Mouse (Mus musculus): ENCODE data around the gene A230050P20Rik. TPM values are rescaled to one million over a fixed set of nuclear protein-coding genes. Genes with fewer than 3 reads are reported as not detected.
A peak's percentile ranks its signal among the peaks of the same experiment; 100 is the strongest.

Gene A230050P20Rik
- total RNA-seq, 1 experiment from 2014 or later, result 74.4 TPM

DNA sequence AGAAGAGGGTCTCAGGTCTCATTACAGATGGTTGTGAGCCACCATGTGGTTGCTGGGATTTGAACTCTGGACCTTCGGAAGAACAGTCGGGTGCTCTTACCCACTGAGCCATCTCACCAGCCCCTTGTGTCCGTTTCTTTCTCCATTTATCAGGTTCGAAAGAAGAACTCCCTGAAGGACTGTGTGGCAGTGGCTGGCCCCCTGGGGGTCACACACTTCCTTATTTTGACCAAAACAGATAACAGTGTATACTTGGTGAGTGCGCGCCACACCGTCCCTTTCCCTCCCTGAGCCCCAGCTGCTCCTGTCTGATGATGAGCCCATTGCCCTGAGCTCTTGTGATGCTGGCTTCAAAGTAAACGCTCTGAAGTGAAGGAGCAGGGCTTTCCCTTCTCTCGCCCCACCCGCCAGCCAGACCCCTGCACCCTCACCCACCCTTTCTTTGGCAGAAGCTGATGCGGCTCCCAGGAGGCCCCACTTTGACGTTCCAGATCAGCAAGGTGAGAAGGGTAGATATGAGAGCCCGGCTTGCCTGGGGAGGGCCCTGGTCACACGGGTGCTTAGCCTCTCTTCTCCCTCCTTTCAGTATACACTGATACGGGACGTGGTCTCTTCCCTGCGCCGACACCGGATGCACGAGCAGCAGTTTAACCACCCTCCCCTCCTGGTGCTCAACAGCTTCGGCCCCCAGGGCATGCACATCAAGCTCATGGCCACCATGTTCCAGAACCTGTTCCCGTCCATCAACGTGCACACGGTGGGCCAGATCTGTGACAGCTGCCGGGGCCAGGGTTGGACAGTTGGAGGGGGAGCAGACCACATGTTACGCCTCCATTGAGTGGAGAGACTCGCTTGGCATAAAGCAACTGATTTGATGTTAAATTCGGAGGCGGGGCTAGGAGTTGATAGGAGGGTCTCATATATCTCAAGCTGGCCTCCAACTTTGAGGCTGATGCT, 21.0 kb downstream of the A230050P20Rik start:
- no peak for ATAC-seq (replicated peaks in 1 of 2; ENCODE audit: insufficient read depth in 1 of 2, low FRiP score in 2 of 2, low TSS enrichment in 1 of 2, low read depth in 1 of 2, poor library complexity in 2 of 2, severe bottlenecking in 2 of 2)

DNA sequence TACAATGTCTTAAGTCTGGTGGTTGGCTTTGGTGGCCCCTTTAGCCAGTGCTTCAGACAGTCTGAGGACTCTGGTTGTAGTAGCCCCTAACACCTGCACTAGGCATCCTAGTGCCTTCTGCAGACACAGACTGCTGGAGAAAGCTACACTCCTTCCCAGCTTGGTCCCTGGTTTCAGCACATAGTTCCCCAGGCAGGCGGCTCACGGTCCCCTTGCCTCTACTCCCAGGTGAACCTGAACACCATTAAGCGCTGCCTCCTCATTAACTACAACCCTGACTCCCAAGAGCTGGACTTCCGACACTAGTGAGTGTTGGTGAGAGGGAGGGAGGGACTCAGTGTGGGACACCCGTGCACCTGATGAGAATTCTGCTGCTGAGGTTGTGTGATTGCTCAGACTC, 22.0 kb downstream of the A230050P20Rik start:
- ATAC-seq (replicated peaks in 1 of 2; ENCODE audit: insufficient read depth in 1 of 2, low FRiP score in 2 of 2, low TSS enrichment in 1 of 2, low read depth in 1 of 2, poor library complexity in 2 of 2, severe bottlenecking in 2 of 2), result no peak

DNA sequence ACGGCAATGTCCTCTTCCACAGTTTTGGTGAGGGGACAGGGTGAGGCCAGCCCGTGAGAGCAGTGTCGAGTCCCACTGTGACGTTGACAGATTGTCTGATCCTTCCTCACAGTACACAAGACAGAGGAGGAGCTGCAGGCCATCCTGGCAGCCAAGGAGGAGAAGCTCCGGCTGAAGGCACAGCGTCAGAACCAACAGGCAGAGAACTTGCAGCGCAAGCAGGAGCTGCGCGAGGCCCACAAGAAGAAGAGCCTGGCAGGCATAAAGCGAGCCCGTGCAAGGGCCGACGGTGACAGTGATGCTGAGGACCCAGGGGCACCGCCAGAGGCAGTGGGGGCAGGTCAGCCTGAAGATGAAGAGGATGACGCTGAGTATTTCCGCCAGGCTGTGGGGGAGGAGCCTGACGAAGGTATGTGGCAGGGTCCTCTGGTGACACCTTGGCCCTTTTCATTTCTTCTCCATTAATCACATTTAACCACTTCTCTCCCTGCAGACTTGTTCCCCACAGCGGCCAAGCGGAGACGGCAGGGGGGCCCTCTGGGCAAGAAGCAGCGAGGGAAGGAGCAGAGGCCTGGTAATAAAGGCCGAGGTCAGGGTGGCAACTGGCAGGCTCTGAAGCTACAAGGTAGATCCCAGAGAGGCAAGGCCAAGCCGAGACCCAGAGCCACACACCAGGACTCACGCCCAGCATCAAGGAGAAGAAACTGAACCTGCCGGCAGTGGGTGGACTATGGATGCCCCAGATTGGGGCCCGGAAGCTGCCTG, 23.1 kb downstream of the A230050P20Rik start:
- no peak for ATAC-seq (replicated peaks in 1 of 2; ENCODE audit: insufficient read depth in 1 of 2, low FRiP score in 2 of 2, low TSS enrichment in 1 of 2, low read depth in 1 of 2, poor library complexity in 2 of 2, severe bottlenecking in 2 of 2)

DNA sequence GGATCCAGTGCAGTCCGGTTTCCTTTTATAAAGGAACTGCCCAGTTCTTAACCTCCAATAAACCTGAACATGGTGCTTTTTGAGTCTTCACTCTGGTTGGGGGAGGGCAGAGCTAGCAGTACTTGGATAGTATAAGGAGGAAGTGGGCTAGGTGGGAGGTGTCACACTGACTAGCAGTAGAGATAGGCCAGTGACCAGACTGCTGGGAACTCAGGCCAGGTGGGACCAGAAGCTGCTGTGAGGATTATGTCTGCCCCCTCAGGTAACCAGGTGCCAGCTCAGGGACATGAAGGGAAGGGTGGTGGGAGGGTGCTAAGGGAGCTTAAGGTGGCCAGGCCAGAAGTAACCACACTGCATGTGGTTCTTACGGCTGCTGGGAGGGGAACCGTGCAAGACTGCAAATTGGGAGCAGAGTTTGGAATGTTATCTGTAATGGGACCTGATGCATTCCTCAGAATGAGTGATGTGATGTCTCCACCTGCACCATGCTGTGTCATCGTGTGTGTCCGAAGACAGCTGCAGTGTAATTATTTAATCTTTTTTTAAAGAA, 23.7 kb downstream of the A230050P20Rik start:
- ATAC-seq (replicated peaks in 1 of 2; ENCODE audit: insufficient read depth in 1 of 2, low FRiP score in 2 of 2, low TSS enrichment in 1 of 2, low read depth in 1 of 2, poor library complexity in 2 of 2, severe bottlenecking in 2 of 2), result no peak

DNA sequence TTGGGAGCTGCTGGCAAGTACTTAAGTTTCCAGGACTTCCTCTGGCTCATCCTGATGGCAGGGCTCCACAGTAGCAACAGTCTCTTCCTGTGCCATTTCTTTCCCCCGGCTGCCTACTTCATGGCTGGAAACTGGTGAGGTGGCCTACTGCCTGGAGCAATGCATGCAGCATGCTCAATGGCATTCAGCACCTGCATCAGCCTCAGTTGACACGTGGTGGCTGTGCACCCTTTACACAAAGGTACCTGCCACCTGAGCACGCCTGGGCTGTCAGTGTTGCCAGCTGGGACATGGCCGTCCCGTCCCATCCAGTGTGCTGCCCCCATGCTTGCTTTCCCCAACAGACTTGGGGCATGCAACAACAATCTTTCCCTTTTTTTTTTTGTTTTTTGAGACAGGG, 24.6 kb downstream of the A230050P20Rik start:
- ATAC-seq (replicated peaks in 1 of 2; ENCODE audit: insufficient read depth in 1 of 2, low FRiP score in 2 of 2, low TSS enrichment in 1 of 2, low read depth in 1 of 2, poor library complexity in 2 of 2, severe bottlenecking in 2 of 2), result no peak

DNA sequence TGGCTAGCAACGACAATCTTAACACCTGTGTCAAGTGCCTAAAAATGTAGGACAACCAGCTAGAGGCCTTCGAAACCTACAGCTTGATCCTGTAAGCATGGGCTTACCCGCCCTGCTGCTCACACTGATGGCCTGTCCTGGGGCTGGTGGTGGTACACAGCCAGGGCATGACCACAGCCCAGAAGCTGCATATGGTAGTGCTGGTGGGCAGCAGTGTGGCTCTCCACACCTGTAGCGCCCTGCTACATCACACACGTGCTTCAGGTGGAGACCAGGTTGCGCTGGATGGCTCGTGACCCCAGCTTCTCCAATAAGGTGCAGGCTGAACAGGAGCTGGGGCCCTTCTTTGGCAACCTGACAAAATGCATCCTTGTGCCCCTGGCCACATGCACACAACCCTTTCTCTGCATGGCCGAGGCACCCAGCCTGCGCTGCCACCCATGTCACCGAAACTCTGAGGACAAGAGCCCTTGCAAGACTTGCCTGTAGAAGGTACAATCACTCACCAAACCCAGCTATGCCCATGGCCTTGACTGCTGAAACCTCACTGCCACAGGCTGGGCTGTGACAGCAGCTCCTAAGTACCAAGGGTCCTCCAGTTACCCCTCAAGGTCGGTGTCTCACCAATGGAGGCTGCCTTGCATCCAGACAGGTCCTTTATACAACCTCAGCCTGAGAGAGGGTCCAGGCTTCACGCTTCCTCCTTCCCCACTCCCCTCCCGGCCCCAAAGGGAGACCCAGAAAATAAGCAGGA, 25.3 kb downstream of the A230050P20Rik start:
- no peak for ATAC-seq (replicated peaks in 1 of 2; ENCODE audit: insufficient read depth in 1 of 2, low FRiP score in 2 of 2, low TSS enrichment in 1 of 2, low read depth in 1 of 2, poor library complexity in 2 of 2, severe bottlenecking in 2 of 2)

DNA sequence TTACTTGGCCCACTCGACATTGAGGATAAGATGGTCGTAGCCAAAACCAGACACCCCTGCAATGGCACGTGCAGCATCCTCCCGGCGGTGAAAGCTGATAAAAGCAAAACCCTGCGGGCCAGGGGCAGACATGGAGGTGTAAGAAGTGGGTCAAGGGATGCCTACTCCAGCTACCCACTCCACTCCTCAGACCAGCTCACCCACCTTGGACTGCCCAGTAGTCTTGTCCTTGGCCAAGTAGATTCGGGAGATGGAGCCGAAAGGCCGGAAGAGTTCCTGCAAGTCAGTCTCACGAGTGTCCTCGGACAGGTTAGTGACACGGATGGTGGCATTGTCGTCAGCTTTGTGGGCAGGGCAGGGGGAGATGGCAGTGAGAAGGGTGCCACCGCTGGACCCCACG, 26.2 kb downstream of the A230050P20Rik start:
- no peak for ATAC-seq (replicated peaks in 1 of 2; ENCODE audit: insufficient read depth in 1 of 2, low FRiP score in 2 of 2, low TSS enrichment in 1 of 2, low read depth in 1 of 2, poor library complexity in 2 of 2, severe bottlenecking in 2 of 2)

DNA sequence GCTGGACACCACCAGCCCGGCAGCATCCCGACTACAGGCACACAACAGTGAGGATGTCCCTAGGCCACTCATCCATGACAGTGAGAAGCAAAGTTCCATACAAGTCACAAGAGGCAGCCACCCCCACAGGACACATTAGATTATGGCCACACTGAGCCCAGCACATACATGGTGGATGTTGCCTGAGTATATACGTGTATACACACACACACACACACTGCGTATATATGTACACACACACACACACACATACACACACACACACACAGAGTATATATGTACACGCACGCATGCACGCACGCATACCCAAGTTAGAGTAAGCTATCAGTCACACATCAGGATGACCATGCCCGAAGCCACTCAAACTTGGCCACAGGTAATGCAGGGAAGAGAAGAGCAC, 26.9 kb downstream of the A230050P20Rik start:
- ATAC-seq (replicated peaks in 1 of 2; ENCODE audit: insufficient read depth in 1 of 2, low FRiP score in 2 of 2, low TSS enrichment in 1 of 2, low read depth in 1 of 2, poor library complexity in 2 of 2, severe bottlenecking in 2 of 2), result no peak

DNA sequence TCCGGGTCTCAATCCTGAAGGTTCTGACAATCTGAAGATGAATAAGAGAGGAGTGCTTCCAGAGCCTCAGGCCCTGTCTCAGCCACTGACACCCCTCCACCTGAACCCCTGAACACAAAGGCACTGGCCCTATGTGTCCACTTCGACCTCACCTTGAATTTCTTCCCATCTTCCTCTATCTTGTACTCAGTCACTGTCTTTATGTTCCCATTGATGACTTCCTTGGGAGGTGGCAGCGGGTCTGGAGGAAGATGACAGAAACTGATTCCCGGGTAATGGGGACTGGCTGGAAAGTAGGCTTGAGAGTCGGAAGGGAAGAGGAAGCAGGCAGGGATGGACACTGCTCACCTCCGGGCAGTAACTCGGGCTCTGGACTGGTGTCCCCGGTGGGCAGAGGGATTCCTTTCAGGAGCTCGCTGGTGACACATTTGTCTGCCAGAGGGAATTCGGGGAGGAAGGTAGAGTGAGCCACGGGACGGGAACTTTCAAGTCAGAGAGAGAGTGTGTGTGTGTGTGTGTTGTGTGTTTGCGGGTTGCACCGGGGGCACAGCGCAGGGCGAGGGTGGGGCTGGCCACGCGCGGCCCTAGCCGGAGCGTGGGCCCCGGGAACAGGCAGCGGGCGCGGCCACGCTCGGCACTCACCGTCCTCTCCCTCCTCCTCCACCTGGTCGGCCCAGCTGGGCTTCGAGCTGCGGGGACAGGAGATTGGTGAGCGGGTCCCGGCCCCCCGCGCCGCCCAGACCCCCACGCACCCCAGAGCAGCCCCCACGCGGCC, 29.5 kb downstream of the A230050P20Rik start:
- ATAC-seq (replicated peaks in 1 of 2; ENCODE audit: insufficient read depth in 1 of 2, low FRiP score in 2 of 2, low TSS enrichment in 1 of 2, low read depth in 1 of 2, poor library complexity in 2 of 2, severe bottlenecking in 2 of 2), result no peak

DNA sequence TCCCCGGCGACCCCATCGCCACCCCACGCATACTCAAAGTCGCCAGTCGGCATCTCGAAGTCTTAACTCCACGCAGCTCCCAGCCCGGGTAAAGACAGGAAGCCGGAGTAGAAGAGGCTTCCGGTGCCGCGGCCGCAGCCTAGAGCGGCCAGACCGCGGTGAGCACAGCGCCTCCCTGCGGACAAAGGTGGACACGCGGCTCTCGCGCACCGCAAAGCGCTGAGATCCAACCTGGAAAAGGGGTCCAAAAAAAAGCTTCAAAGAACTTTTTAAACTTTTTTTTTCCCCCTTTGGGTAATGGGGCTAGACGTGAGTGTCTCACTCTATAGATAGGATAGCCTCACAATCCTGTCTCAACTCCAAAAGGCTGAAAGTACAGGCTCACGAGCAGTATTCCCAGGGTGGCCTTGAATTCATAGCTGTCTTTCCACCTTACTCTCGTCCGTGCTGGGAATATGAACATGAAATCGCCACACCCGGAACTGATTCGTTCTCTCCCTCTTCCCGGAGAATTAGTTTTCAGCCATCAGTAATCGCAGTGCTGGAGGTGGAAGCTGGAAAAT, 30.1 kb downstream of the A230050P20Rik start, which contains the start of gene Eif3g:
Gene Eif3g, minus strand, starts transcription at position 113 of the 563 bp plus-strand sequence.
- ATAC-seq (replicated peaks in 1 of 2; ENCODE audit: insufficient read depth in 1 of 2, low FRiP score in 2 of 2, low TSS enrichment in 1 of 2, low read depth in 1 of 2, poor library complexity in 2 of 2, severe bottlenecking in 2 of 2), result peak; percentile 69 to 81

DNA sequence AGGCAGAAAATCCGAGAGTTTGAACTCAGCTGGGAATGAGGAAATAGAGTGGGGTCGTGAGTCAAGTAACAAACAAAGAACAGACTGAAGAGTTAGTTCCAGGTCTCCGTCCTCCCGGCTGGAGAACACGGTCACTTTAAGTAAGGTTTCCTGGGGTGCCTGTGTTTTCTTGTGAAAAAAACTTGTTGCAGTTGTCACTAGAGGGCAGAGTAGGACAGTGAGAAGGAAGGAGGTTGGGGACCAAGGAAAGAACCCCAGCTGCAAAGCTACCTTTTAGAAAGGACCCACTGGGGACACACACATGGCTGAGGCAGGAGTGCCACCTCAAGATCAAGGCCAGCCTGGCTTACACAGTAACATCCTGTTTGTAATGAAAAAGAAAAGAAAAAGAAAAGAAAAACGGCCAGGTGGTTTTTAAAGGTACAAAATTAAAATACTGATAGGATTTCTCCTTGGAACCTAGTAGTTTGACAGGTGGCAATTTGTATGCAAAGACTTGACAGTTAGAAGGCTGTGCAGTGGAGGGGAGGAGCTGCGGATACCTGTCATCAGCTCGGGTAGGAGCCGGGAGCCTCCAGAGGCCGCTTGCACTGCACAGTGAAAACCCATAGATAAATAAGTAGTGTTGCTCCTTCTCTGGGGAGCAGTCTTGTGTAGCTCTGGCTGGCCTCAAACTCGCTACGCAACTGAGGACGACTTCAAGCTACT, 33.2 kb downstream of the A230050P20Rik start:
- ATAC-seq (replicated peaks in 1 of 2; ENCODE audit: insufficient read depth in 1 of 2, low FRiP score in 2 of 2, low TSS enrichment in 1 of 2, low read depth in 1 of 2, poor library complexity in 2 of 2, severe bottlenecking in 2 of 2), result peak; percentile 47 to 54

DNA sequence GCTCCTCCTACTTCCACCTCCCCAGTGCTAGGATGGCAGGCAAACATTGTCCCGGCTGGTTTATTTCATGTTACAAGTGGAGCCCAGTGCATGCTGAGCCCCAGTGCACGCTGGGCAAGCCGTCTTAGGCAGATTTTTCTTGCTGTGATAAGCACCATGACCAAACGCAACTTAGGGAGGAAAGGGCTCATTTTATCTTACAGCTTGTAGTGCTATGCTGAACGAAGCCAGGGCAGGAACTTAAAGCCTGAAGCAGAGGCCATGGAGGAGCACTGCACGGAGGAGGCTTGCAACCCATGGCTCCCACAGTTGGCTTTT, 33.7 kb downstream of the A230050P20Rik start:
- 0 out of 4 replicates have a peak, but pooled peaks of 1 of the 2 experiments have one; percentile 9 for ATAC-seq (replicated peaks in 1 of 2; ENCODE audit: insufficient read depth in 1 of 2, low FRiP score in 2 of 2, low TSS enrichment in 1 of 2, low read depth in 1 of 2, poor library complexity in 2 of 2, severe bottlenecking in 2 of 2)

DNA sequence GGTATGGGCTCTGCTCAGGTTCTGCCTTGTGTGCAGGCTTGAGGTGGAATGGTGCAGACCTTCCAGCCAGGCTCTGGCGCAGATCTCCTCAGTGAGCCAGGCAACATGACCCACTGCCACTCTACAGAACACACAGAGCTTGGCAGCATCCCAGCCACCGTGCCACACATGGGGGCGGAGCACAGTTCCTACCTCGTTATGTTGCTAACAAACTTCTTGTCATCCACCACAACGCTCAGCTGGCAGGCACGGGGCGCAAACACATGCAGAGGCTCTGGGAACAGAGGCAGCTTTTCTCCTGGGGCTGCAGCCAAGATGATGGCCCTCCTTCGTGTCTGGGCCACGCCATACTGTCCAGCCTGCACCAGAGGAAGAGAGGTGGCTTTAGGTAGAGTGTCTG, 41.5 kb downstream of the A230050P20Rik start:
- no peak for ATAC-seq (replicated peaks in 1 of 2; ENCODE audit: insufficient read depth in 1 of 2, low FRiP score in 2 of 2, low TSS enrichment in 1 of 2, low read depth in 1 of 2, poor library complexity in 2 of 2, severe bottlenecking in 2 of 2)

DNA sequence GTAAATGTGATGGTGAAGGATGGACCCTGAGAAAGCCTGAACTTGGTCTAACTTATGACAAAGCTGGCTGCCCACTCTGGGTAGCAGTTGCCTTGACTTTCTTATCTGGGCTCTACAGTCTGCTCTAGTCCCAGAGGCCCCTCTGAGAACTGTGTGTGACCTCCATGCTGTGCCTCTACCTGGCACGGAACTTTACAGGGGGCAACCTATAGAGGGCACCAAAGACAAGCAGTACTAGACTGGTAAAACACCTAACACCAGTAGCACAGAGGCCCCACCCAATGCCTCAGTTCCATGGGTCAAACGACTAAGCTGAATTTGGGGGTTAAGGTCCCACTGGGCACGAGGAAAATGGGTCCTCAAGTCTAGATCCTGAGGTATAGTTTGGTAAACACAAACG, 47.7 kb downstream of the A230050P20Rik start:
- ATAC-seq (replicated peaks in 1 of 2; ENCODE audit: insufficient read depth in 1 of 2, low FRiP score in 2 of 2, low TSS enrichment in 1 of 2, low read depth in 1 of 2, poor library complexity in 2 of 2, severe bottlenecking in 2 of 2), result peak; percentile 32 to 55; a peak in 1 of 4 replicates

DNA sequence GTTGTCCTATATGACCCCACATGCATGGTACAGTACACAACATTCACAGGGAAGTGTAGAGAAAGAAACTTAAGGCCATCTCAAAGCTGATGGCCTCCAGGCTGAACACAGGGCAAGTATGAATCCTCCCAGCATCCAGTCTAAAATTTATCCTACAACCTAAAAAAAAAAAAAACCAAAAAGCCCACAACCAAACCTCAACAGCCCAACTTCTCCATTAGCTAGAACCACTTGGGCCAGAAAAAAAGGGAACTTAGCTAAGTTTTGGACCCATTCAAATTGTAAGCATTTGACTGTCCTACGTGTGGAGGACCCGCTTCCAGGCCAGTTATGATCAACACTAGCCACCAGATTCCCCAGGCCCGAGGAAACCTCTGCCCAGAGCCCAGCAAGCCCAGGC, 54.8 kb downstream of the A230050P20Rik start:
- ATAC-seq (replicated peaks in 1 of 2; ENCODE audit: insufficient read depth in 1 of 2, low FRiP score in 2 of 2, low TSS enrichment in 1 of 2, low read depth in 1 of 2, poor library complexity in 2 of 2, severe bottlenecking in 2 of 2), result no peak
